Mouse (Mus musculus): ENCODE data around the gene Plb1. TPM values are rescaled to one million over a fixed set of nuclear protein-coding genes. Genes with fewer than 3 reads are reported as not detected.

Gene Plb1
- polyA plus RNA-seq, 1 experiment from 2014 or later: not detected

DNA sequence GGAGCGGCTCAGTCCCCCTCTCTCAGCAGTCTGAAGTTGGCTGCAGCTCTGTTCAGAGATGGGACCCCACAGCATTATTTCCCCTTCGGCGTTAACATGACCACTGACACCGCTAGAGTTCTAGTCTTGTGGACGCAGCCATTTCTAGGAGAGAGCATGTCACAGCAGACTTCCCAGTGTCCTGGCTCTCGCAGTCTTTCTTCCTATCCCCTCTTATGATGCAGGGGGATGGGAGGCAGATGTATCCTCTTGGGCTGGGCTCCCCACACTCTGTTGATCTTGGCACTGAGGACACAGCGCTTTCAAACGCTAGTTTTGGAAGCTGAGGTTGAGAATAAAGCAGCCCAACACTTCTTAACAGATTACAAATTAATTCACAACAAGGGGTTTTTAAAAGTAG lies 24.0 kb upstream of the Plb1 start:
- no peak for DNase-seq (ENCODE audit: low spot score)
- WGBS: 84% methylated on average over 8 of the region's 8 CpGs
- no peak overlapping the region for H3K4me3 ChIP-seq
- H3K27me3 ChIP-seq (ENCODE audit: low read depth, poor library complexity, severe bottlenecking): no peaks in the 10 kb centered on the region
- H3K36me3 ChIP-seq: no peaks in the 10 kb centered on the region
- no peaks in the 10 kb centered on the region for H3K9me3 ChIP-seq (replicated peaks)
- no peaks in the 10 kb centered on the region for H3K4me1 ChIP-seq
- no peak overlapping the region for H3K27ac ChIP-seq

DNA sequence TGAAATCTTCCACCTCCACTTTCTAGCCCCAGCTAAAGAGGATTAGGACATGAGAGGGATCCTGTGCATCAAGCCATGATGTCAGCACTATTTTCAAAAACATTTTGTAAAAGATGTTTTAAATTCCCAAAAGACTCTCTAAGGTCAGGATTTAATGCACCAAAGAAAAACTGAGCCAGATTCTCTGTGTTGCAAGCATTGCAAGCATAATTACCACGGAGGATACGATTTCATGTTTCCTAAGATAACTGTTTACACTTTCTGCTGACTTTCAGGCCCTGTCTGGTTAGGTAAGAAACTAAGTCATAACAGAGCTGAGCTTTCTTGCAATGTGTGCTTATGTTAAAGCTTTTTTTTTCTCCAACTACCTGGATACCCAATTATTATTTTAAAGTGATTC lies 21.5 kb upstream of the Plb1 start:
- no peaks in the 10 kb centered on the region for H3K9me3 ChIP-seq (replicated peaks)
- 83% methylated on average over 2 of the region's 2 CpGs for WGBS
- no peak overlapping the region for H3K4me3 ChIP-seq
- H3K27ac ChIP-seq: no peak overlapping the region
- H3K36me3 ChIP-seq: no peaks in the 10 kb centered on the region
- no peaks in the 10 kb centered on the region for H3K27me3 ChIP-seq (ENCODE audit: low read depth, poor library complexity, severe bottlenecking)
- H3K4me1 ChIP-seq: no peaks in the 10 kb centered on the region
- DNase-seq (ENCODE audit: low spot score): no peak

DNA sequence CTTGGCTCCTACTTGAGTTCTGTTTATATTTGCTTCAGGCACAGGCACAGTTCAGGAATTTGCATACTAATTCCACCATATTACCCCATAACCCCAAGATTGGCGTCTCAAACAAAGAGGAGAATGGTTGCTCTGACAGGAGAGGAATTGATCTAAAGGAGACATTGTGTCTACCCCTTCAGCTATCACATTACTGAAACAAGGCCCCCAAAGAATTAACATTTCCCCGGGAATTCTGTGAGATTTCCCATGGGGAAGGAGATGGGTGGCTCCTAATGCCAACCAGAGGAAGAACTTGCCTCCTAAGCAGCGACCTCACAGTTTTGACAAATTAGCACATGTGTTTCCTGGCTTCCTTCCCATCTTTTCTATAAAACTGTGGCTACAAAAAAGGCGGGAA lies 18.8 kb upstream of the Plb1 start:
- Histone ChIP-seq H3K27ac (no peak overlapping the region), H3K4me1 (peaks cover 10% of the 10 kb centered on the region; the same call in 1 of the 2 replicates), H3K27me3 (ENCODE audit: low read depth, poor library complexity, severe bottlenecking) (no peaks in the 10 kb centered on the region), H3K36me3 (no peaks in the 10 kb centered on the region), H3K9me3 (replicated peaks) (no peaks in the 10 kb centered on the region), H3K4me3 (no peak overlapping the region)
- DNase-seq (ENCODE audit: low spot score): no peak
- WGBS: 79% methylated on average over 4 of the region's 4 CpGs

DNA sequence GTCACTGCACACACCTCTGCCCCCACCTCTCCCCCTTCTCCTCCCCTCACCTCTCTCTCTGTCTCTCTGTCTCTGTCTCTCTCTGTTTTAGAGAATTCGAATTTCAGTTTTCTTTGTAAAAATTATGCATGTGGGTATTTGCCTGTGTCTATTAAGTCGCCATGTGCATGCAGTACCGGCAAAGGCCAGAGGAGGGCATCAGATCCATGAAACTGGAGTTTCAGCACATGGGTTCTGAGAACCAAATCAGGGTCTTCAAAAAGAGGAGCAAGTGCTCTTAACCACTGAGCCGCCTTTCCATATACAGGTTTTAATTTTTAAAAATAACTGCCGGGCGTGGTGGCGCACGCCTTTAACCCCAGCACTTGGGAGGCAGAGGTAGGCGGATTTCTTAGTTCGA lies 17.0 kb upstream of the Plb1 start:
- WGBS: 75% methylated on average over 10 of the region's 10 CpGs
- peaks cover 10% of the 10 kb centered on the region; the same call in 1 of the 2 replicates for H3K4me1 ChIP-seq
- DNase-seq (ENCODE audit: low spot score): peak; percentile 57
- H3K9me3 ChIP-seq (replicated peaks): no peaks in the 10 kb centered on the region
- no peaks in the 10 kb centered on the region for H3K27me3 ChIP-seq (ENCODE audit: low read depth, poor library complexity, severe bottlenecking)
- H3K36me3 ChIP-seq: no peaks in the 10 kb centered on the region
- H3K4me3 ChIP-seq: no peak overlapping the region
- no peak overlapping the region for H3K27ac ChIP-seq

DNA sequence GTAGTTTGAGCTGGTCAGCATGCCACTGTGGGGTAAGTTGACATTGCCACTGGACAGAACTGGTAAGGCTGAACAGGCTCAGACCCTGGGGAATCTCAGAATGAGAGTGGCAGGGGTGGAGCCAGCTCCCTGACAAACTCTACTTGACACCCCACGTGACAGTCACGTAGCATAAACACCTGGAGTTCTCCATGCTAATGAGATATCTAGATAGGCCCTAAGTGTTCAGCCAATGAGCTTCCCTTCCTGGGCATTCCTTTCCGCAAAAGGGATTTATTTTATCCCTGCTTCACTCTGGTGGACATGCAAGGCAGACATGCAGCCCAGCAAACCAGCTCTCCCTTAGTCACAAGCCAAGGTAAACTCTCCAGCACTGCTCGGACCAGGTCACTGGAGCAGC lies 16.0 kb upstream of the Plb1 start:
- Histone ChIP-seq H3K36me3 (no peaks in the 10 kb centered on the region), H3K4me3 (no peak overlapping the region), H3K4me1 (peaks cover 10% of the 10 kb centered on the region; the same call in 1 of the 2 replicates), H3K27me3 (ENCODE audit: low read depth, poor library complexity, severe bottlenecking) (no peaks in the 10 kb centered on the region), H3K27ac (no peak overlapping the region), H3K9me3 (replicated peaks) (no peaks in the 10 kb centered on the region)
- DNase-seq (ENCODE audit: low spot score): no peak
- 67% methylated on average over 4 of the region's 4 CpGs for WGBS

DNA sequence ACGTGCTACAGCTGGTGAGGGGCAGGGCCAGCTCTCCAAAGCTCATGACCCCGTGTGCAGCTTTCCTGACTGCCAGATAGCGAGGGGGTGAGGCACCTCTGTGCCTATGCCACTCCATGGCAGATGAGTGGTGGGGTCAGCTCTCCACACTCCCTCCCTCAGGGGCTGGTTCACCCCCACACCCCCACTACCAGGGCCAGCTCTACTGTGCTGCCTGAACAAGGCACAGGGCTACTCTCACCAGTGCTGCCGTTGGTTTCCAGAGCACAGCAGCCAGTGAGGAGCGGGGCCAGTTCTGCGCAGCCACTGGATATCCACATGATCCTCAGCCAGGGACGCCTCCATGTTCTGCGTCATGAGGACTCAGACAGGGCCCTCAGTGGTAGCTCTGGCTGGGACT lies 15.0 kb upstream of the Plb1 start:
- H3K4me3 ChIP-seq: no peak overlapping the region
- H3K4me1 ChIP-seq: peaks cover 10% of the 10 kb centered on the region; the same call in 1 of the 2 replicates
- no peaks in the 10 kb centered on the region for H3K27me3 ChIP-seq (ENCODE audit: low read depth, poor library complexity, severe bottlenecking)
- no peaks in the 10 kb centered on the region for H3K9me3 ChIP-seq (replicated peaks)
- no peaks in the 10 kb centered on the region for H3K36me3 ChIP-seq
- DNase-seq (ENCODE audit: low spot score): no peak
- WGBS: 82% methylated on average over 8 of the region's 8 CpGs
- no peak overlapping the region for H3K27ac ChIP-seq

DNA sequence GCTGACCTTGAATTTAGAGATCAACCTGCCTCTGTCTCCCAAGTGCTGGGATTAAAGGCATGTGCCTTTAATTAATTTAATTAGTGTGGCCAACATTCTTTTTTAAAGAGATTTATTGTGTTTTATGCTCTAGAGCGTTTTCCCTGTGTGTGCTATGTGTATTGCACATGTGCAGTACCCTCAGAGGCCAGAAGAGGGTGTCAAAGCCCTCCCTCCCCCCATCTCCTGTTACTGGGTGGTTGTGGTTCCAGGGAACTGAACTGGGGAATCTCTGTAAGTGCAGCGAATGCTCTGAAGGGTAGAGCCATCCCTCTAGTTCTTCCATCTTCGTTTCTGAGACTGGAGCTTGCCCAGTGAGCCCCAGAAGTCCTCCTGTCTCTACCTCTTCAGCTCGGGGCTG lies 2.1 kb upstream of the Plb1 start:
- H3K9me3 ChIP-seq (replicated peaks): no peaks in the 10 kb centered on the region
- 40% methylated on average over 4 of the region's 4 CpGs for WGBS
- peak; percentile 56 for DNase-seq (ENCODE audit: low spot score)
- no peaks in the 10 kb centered on the region for H3K36me3 ChIP-seq
- no peaks in the 10 kb centered on the region for H3K27me3 ChIP-seq (ENCODE audit: low read depth, poor library complexity, severe bottlenecking)
- H3K4me3 ChIP-seq: no peak overlapping the region
- H3K27ac ChIP-seq: no peak overlapping the region
- no peaks in the 10 kb centered on the region for H3K4me1 ChIP-seq

DNA sequence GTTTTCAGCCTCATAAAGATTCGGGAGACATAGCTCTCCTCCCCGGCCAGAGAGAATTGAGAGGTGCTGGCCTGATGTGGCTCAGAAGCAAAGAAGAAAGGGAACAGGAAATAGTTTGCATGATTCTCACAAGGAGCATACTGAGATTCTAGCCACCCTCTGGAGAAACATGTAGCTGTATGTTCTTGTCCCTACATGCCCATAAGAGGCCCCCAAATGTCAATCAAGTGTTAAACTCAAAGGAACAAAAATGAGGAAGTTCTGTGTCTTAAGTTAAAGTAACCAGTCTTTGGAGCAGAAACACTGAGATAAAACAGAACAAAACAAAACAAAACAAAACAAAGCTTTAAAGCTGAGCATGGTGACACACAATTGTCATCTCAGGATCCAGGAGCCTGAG lies 6.8 kb downstream of the Plb1 start:
- H3K27me3 ChIP-seq (ENCODE audit: low read depth, poor library complexity, severe bottlenecking): no peaks in the 10 kb centered on the region
- H3K36me3 ChIP-seq: no peaks in the 10 kb centered on the region
- no peak overlapping the region for H3K4me3 ChIP-seq
- no peaks in the 10 kb centered on the region for H3K9me3 ChIP-seq (replicated peaks)
- 93% methylated on average over 2 of the region's 2 CpGs for WGBS
- H3K27ac ChIP-seq: no peak overlapping the region
- no peaks in the 10 kb centered on the region for H3K4me1 ChIP-seq
- DNase-seq (ENCODE audit: low spot score): no peak

DNA sequence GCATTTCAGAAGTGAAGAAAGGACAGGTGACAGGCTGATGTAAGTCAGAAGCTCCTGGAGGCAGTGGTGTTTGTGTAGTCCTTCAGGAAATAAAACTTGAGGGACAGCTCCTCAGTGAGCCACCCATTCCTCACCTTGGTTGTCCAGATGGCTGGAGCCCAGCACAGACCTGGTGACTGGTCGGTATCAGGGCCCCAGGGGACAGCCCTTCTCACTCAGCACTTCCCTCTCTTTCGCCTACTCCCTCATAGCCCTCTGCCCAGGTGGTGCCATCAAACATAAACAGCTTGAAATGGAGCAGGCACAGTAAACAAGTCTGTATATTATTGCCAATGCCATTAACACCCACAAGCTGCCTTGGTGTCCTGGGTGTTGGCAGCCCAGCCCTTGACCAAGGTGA lies 8.2 kb downstream of the Plb1 start:
- Histone ChIP-seq H3K27ac (no peak overlapping the region), H3K36me3 (no peaks in the 10 kb centered on the region), H3K4me1 (no peaks in the 10 kb centered on the region), H3K9me3 (replicated peaks) (no peaks in the 10 kb centered on the region), H3K27me3 (ENCODE audit: low read depth, poor library complexity, severe bottlenecking) (no peaks in the 10 kb centered on the region), H3K4me3 (no peak overlapping the region)
- no peak for DNase-seq (ENCODE audit: low spot score)
- WGBS: 51% methylated on average over 2 of the region's 2 CpGs

DNA sequence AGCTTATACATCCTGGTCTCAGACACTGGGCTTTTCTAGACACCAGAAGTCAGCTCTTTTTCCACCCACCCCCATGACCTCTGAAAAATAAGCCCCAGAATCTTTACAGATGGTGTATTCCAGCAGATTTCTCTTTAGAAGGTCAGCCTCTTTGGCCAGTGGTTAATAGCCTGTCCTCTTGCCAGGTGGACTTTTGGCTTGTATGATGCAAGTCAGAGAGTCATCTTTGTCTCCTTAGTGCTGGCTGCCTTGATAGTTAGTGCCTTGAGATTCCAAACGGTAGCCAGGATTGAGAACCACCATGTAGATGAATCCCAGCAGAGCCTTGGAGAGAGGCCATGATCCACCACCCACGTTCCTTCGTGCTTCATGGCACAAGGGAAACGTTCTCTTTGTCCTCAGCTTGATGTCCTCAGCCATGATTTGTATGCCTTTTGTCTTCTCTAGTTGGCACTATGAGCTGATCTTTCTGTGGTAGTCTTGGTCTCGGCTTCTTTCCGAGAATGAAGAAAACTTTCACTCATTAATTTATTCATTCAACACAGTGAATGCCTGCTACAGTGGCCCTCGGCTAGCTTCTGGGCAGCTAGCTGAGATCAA lies 10.9 kb downstream of the Plb1 start:
- Histone ChIP-seq H3K9me3 (replicated peaks) (no peaks in the 10 kb centered on the region), H3K4me1 (no peaks in the 10 kb centered on the region), H3K4me3 (no peak overlapping the region), H3K36me3 (no peaks in the 10 kb centered on the region), H3K27ac (no peak overlapping the region), H3K27me3 (ENCODE audit: low read depth, poor library complexity, severe bottlenecking) (no peaks in the 10 kb centered on the region)
- 89% methylated on average over 7 of the region's 7 CpGs for WGBS
- no peak for DNase-seq (ENCODE audit: low spot score)

DNA sequence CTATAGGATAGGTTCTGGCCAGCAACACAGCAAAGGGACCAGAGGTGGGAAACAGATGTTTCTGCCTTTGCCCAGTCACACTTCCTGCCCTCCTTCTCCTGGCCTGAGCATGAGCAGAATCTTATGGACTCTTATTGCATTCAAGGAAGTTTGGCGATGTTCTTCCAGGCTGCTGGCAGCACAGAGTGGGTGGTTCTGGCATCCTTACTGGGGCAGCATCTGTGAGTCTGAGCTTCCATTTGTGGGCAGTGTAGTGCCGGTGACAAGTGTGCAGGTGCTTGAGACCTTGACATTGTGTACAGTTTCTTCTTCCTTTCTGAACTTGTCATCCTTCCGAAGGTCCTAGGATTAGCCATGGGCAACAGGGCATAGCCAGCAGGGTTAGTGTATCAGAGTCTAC lies 12.9 kb downstream of the Plb1 start:
- Histone ChIP-seq H3K4me3 (no peak overlapping the region), H3K4me1 (peaks cover 4% of the 10 kb centered on the region; the same call in 1 of the 2 replicates), H3K27ac (no peak overlapping the region), H3K36me3 (no peaks in the 10 kb centered on the region), H3K27me3 (ENCODE audit: low read depth, poor library complexity, severe bottlenecking) (no peaks in the 10 kb centered on the region), H3K9me3 (replicated peaks) (no peaks in the 10 kb centered on the region)
- no peak for DNase-seq (ENCODE audit: low spot score)
- 90% methylated on average over 3 of the region's 3 CpGs for WGBS

DNA sequence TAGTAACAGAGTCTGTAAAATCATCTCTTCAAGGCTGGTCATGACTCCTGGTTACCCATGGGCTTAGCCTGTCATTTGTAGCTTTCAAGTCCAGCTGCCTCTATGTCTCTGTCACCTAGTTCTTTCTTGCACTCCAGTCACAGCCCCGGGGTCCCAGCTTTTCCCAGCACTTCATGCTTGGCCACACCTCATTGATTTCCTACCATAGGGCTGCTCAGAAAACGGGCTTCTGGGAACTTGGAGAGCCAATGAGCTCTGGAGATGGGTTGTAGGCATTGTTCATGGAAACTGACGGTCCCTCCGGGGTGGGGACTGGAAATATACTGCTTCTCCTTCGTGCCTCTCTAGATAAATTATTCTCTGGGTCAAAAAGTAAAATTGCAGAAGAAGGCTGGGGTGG lies 28.2 kb downstream of the Plb1 start:
- no peak overlapping the region for H3K27ac ChIP-seq
- no peak for DNase-seq (ENCODE audit: low spot score)
- H3K4me3 ChIP-seq: no peak overlapping the region
- no peaks in the 10 kb centered on the region for H3K9me3 ChIP-seq (replicated peaks)
- H3K36me3 ChIP-seq: no peaks in the 10 kb centered on the region
- H3K27me3 ChIP-seq (ENCODE audit: low read depth, poor library complexity, severe bottlenecking): no peaks in the 10 kb centered on the region
- 76% methylated on average over 5 of the region's 5 CpGs for WGBS
- H3K4me1 ChIP-seq: no peaks in the 10 kb centered on the region

DNA sequence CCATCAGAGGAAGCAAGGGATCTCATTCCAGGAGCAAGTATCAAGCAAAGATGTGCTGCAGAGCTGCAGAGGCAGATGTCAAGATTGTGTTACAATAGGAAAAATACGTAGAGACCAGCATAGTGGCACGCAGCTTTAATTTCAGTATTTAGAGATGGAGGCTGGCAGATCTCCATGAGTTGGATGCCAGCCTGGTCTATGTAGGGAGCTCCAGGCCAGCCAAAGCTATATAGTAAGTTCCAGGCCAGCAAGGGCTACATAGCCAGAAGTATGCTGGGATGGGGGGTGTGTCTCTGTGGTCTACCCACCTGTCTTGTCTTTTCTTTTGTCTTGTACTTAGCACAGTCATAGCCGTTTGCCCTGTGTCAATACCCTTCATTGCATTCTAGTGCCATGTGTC lies 28.7 kb downstream of the Plb1 start:
- DNase-seq (ENCODE audit: low spot score): no peak
- 94% methylated on average over 3 of the region's 3 CpGs for WGBS
- Histone ChIP-seq H3K27me3 (ENCODE audit: low read depth, poor library complexity, severe bottlenecking) (no peaks in the 10 kb centered on the region), H3K4me3 (no peak overlapping the region), H3K4me1 (no peaks in the 10 kb centered on the region), H3K27ac (no peak overlapping the region), H3K36me3 (no peaks in the 10 kb centered on the region), H3K9me3 (replicated peaks) (no peaks in the 10 kb centered on the region)

DNA sequence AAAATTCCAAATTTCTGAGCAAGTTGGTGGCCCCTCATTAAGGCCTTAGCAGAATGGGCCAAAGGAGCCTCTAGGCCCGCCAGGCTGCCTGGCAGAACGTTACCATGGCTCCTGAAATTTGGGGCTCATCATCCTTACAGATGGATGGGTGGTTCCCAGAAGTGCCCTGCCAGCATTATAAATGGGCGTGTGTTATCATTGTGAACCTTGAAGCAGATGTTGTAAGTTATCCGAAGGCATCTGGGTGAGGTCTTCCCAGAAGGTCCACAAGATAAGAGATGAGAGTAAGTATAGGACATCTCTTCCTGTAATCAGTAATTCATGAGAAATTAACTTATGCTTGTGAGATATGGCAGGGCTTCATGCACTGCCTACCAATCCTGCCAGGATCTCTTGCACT lies 30.0 kb downstream of the Plb1 start:
- H3K4me1 ChIP-seq: no peaks in the 10 kb centered on the region
- H3K27me3 ChIP-seq (ENCODE audit: low read depth, poor library complexity, severe bottlenecking): no peaks in the 10 kb centered on the region
- 88% methylated on average over 4 of the region's 4 CpGs for whole genome bisulfite sequencing
- H3K36me3 ChIP-seq: no peaks in the 10 kb centered on the region
- no peak overlapping the region for H3K4me3 ChIP-seq
- no peaks in the 10 kb centered on the region for H3K9me3 ChIP-seq (replicated peaks)
- no peak overlapping the region for H3K27ac ChIP-seq
- no peak for DNase-seq (ENCODE audit: low spot score)
